Mouse (Mus musculus) G1E (cell line): ENCODE results near the gene Fbrsl1. TPM values are rescaled to one million over a fixed set of nuclear protein-coding genes. Genes with fewer than 3 reads are reported as not detected.

Source experiments
- ATAC-seq: 2 replicates; pipeline ENCODE4 v1.8.0; 2016; ENCODE audit warnings: mild to moderate bottlenecking; ENCODE audit not compliant: insufficient number of reproducible peaks, poor library complexity, low FRiP score, severe bottlenecking; ENCODE audit errors: extremely low read depth
- DNase-seq: peaks from one replicate; pipeline ENCODE4 v3.0.0; 2012; ENCODE audit warnings: low spot score
- H3K27me3 ChIP-seq: 2 replicates; pipeline ENCODE4 v1.6.1; 2012; ENCODE audit warnings: mild to moderate bottlenecking, low read length, inconsistent platforms; ENCODE audit not compliant: insufficient read depth
- H3K36me3 ChIP-seq: replicated peaks from 2 replicates; pipeline ENCODE3; 2012; ENCODE audit warnings: mild to moderate bottlenecking, inconsistent platforms
- H3K4me1 ChIP-seq: 2 replicates; pipeline ENCODE4 v1.6.1; 2012; ENCODE audit warnings: low read depth, low read length, inconsistent platforms, mixed read lengths; ENCODE audit not compliant: insufficient read depth
- H3K4me3 ChIP-seq: 2 replicates; pipeline ENCODE4 v1.5.1; 2012; ENCODE audit warnings: low read depth, mild to moderate bottlenecking, inconsistent platforms, low read length, moderate library complexity, mixed read lengths
- H3K9me3 ChIP-seq: replicated peaks from 2 replicates; pipeline ENCODE4 v1.6.1; 2012; ENCODE audit warnings: inconsistent platforms
- CTCF ChIP-seq: IDR thresholded peaks from 2 replicates; pipeline ENCODE4 v1.5.1; 2012; ENCODE audit warnings: low read depth, low read length, inconsistent platforms, mixed read lengths
- GATA1 ChIP-seq: IDR thresholded peaks from 2 replicates; pipeline ENCODE4 v1.6.1; 2012; ENCODE audit warnings: borderline replicate concordance, low read length, inconsistent platforms, mixed read lengths
- GATA2 ChIP-seq: IDR thresholded peaks from 2 replicates; pipeline ENCODE4 v1.6.1; 2012; ENCODE audit warnings: low read depth, low read length, inconsistent platforms, borderline replicate concordance
- POLR2AphosphoS5 ChIP-seq: IDR thresholded peaks from 2 replicates; pipeline ENCODE4 v1.6.1; 2012; ENCODE audit warnings: low read depth, low read length, inconsistent platforms; ENCODE audit not compliant: insufficient replicate concordance
- TAL1 ChIP-seq: conservative IDR thresholded peaks from 2 replicates; pipeline ENCODE4 v1.6.1; 2012; ENCODE audit warnings: low read depth, low read length, inconsistent platforms, mixed read lengths
- polyA plus RNA-seq: library from polyadenylated mRNA; stranded (reverse); fragments of >175 nt; gene quantifications from 2 replicates; pipeline ENCODE4 v1.2.3, GENCODE M21; 2012
- total RNA-seq, 2 experiments: library from RNA; stranded (forward) in 1 of 2; stranded (reverse) in 1 of 2; fragments of 200-1000 nt in 1 of 2; fragments of >200 nt in 1 of 2; fragmentation: Nextera tagmentation in 1 of 2; gene quantifications; 2 replicates each; pipeline ENCODE4 v1.2.3; 2014 to 2017

Fbrsl1 gene
- total and polyA plus RNA-seq, 3 experiments: 8.3 to 102 (median 57.3) TPM

- TF ChIP-seq GATA2 (no peak), GATA1 (no peak)
- Histone ChIP-seq H3K4me3 (no peak overlapping the region), H3K27me3 (no peaks in the 10 kb centered on the region), H3K9me3 (no peaks in the 10 kb centered on the region), H3K4me1 (peaks cover 12% of the 10 kb centered on the region), H3K36me3 (peaks cover 69% of the 10 kb centered on the region)
- DNase-seq: no peak
- no peak for ATAC-seq
Measured at GRCm38 (mm10) chr5:110408967-110409366, 39.3 kb downstream of the Fbrsl1 start.

GRCm38 (mm10) chr5:110406065-110406714 is 42.1 kb downstream of the Fbrsl1 start:
- ATAC-seq (no peak; the same call in 1 of the 2 replicates), DNase-seq (no peak)
- Histone ChIP-seq H3K36me3 (peaks cover 57% of the 10 kb centered on the region), H3K27me3 (no peaks in the 10 kb centered on the region), H3K9me3 (no peaks in the 10 kb centered on the region), H3K4me1 (peaks cover 14% of the 10 kb centered on the region), H3K4me3 (no peak overlapping the region)
- TF ChIP-seq GATA1 (no peak), POLR2AphosphoS5 (no peak), CTCF (no peak), TAL1 (no peak), GATA2 (no peak)

GRCm38 (mm10) chr5:110403931-110404330 is 44.4 kb downstream of the Fbrsl1 start:
- no peak for TF ChIP-seq TAL1
- TF ChIP-seq CTCF: no peak
- no peak for TF ChIP-seq GATA2
- no peak for TF ChIP-seq GATA1
- no peak for TF ChIP-seq POLR2AphosphoS5
- Histone ChIP-seq H3K9me3 (no peaks in the 10 kb centered on the region), H3K36me3 (peaks cover 44% of the 10 kb centered on the region), H3K27me3 (no peaks in the 10 kb centered on the region), H3K4me1 (peaks cover 17% of the 10 kb centered on the region), H3K4me3 (no peak overlapping the region)
- DNase-seq (no peak), ATAC-seq (no peak)

- H3K36me3 ChIP-seq: peaks cover 41% of the 10 kb centered on the region
- TF ChIP-seq GATA1: no peak
- no peak for TF ChIP-seq CTCF
- TF ChIP-seq GATA2: no peak
- TF ChIP-seq TAL1: no peak
- no peak for TF ChIP-seq POLR2AphosphoS5
- peaks cover 19% of the 10 kb centered on the region for H3K4me1 ChIP-seq
- no peaks in the 10 kb centered on the region for H3K9me3 ChIP-seq
- ATAC-seq (no peak), DNase-seq (no peak)
- no peak overlapping the region for H3K4me3 ChIP-seq
- H3K27me3 ChIP-seq: no peaks in the 10 kb centered on the region
Measured at GRCm38 (mm10) chr5:110402557-110402956, 45.7 kb downstream of the Fbrsl1 start.

GRCm38 (mm10) chr5:110401101-110401500 is 47.2 kb downstream of the Fbrsl1 start:
- ATAC-seq: no peak
- Histone ChIP-seq H3K9me3 (no peaks in the 10 kb centered on the region), H3K27me3 (no peaks in the 10 kb centered on the region), H3K4me3 (no peak overlapping the region), H3K4me1 (peaks cover 17% of the 10 kb centered on the region), H3K36me3 (peaks cover 42% of the 10 kb centered on the region)
- no peak for DNase-seq
- TF ChIP-seq GATA1 (no peak), TAL1 (no peak), GATA2 (no peak), CTCF (no peak), POLR2AphosphoS5 (no peak)

- no peak for TF ChIP-seq CTCF
- no peak for TF ChIP-seq GATA1
- no peak for TF ChIP-seq GATA2
- no peak for TF ChIP-seq TAL1
- no peak for TF ChIP-seq POLR2AphosphoS5
- no peak for DNase-seq
- Histone ChIP-seq H3K4me1 (peaks cover 6% of the 10 kb centered on the region; the same call in 1 of the 2 replicates), H3K36me3 (peaks cover 75% of the 10 kb centered on the region), H3K27me3 (no peaks in the 10 kb centered on the region), H3K4me3 (no peak overlapping the region), H3K9me3 (no peaks in the 10 kb centered on the region)
- no peak for ATAC-seq
Measured at GRCm38 (mm10) chr5:110395006-110395661, 53.2 kb downstream of the Fbrsl1 start.
